Mouse (Mus musculus): ENCODE measurements around the gene Erbb3.

DNA sequence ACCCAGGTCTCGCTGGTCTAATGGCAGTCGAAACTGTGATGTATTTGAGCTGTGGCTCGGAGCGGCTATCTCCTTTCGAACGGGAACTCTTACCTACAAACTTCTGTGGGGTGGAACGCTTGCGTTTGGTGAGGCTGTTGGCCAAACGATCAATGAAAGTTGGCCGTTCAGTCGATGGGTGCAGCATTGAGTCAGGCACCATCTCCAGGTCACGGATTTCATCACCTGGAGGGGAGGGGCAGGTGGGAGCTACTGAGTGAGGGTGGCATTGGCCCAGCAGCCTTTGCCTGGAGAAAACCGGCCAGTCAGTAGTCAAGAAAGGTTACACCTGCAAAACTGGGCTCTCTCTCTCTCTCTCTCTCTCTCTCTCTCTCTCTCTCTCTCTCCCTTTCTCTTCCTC, 46.2 kb upstream of the Erbb3 start:
- TF ChIP-seq GATA1 (IDR thresholded peaks at IDR 0.05; ENCODE audit: borderline replicate concordance, low read length) = no peak
- no peak for TF ChIP-seq FLI1 (IDR thresholded peaks at IDR 0.05; ENCODE audit: low read length)

Data from megakaryocyte, embryonic 14.5 days (primary cell).